Mouse (Mus musculus) limb, embryonic 12.5 days (tissue): ENCODE results near the gene Vmn2r77. TPM values are rescaled to one million over a fixed set of nuclear protein-coding genes. Genes with fewer than 3 reads are reported as not detected.
"Not testable (repeated sequence)": the region's sequence is repeated elsewhere in the genome, so short reads cannot be mapped to it uniquely, and the experiment has no call there.

Experiments used
- ATAC-seq: fragments of 200-750 bp; cut with Nextera tagmentation; 2 replicates; pipeline ENCODE4 v1.8.0; 2017; ENCODE audit warnings: low read depth, moderate TSS enrichment; ENCODE audit not compliant: insufficient number of reproducible peaks, insufficient read depth, low FRiP score, low TSS enrichment
- H3K27ac ChIP-seq: fragments of 300-500 bp; sonication (generic); 2 replicates; pipeline ENCODE4 v1.5.1; 2016; ENCODE audit warnings: mild to moderate bottlenecking, moderate library complexity
- H3K27me3 ChIP-seq: fragments of 300-500 bp; sonication (generic); 2 replicates; pipeline ENCODE4 v1.6.1; 2016; ENCODE audit warnings: mild to moderate bottlenecking, moderate library complexity
- H3K36me3 ChIP-seq: fragments of 300-500 bp; sonication (generic); 2 replicates; pipeline ENCODE4 v1.6.1; 2016; ENCODE audit warnings: mild to moderate bottlenecking, moderate library complexity
- H3K4me1 ChIP-seq: fragments of 300-500 bp; sonication (generic); replicated peaks from 2 replicates; pipeline ENCODE4 v1.6.1; 2016
- H3K4me2 ChIP-seq: fragments of 300-500 bp; sonication (generic); 2 replicates; pipeline ENCODE4 v1.6.1; 2016; ENCODE audit warnings: mild to moderate bottlenecking, moderate library complexity
- H3K4me3 ChIP-seq: fragments of 300-500 bp; sonication (generic); replicated peaks from 2 replicates; pipeline ENCODE4 v1.5.1; 2016; ENCODE audit warnings: mild to moderate bottlenecking
- H3K9ac ChIP-seq: fragments of 300-500 bp; sonication (generic); replicated peaks from 2 replicates; pipeline ENCODE4 v1.6.1; 2016; ENCODE audit warnings: mild to moderate bottlenecking, moderate library complexity
- H3K9me3 ChIP-seq: fragments of 300-500 bp; sonication (generic); 2 replicates; pipeline ENCODE4 v1.6.1; 2016; ENCODE audit warnings: mild to moderate bottlenecking, moderate library complexity
- WGBS: fragments of 180-500 bp; shearing (Covaris S2); methylation state at CpG from one replicate; pipeline ENCODE4 v1.1.7; 2016; 5-methylcytosine and 5-hydroxymethylcytosine counted together
- polyA plus RNA-seq: library from polyadenylated mRNA; unstranded; fragments of >200 nt; fragmentation: Nextera tagmentation; extraction: Ambion mirVana; gene quantifications from 2 replicates; pipeline ENCODE4 v1.2.1, GENCODE M21; 2016

Gene Vmn2r77
- not detected in 2 replicates for polyA plus RNA-seq

DNA sequence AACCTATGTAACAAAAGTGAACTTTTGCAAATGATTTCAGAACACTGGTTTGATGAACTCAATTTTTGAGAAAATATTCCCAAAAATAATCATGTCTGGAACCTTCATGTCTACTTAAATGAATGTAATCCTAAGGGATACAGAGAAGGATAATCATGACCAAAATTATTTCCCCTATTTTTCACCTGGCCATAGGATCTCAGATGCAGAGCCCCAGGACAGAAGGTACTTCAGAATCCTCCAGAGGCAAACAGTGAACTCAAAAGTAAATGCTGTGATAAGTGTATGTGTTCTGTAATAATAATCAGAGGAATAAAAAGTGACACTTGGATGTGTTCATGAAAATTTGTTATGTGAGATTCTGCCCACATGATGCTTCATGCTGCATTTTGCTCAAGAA, at the start of gene Vmn2r77:
Gene Vmn2r77 (plus strand): TSS at position 301 of the 400 bp plus-strand sequence.
- no peaks in the 10 kb centered on the region for H3K36me3 ChIP-seq
- H3K4me3 ChIP-seq, result no peak within 1 kb of the TSS
- no peaks in the 10 kb centered on the region for H3K4me1 ChIP-seq
- no peak for ATAC-seq
- H3K4me2 ChIP-seq, result no peak within 1 kb of the TSS
- H3K27me3 ChIP-seq, result no peaks in the 10 kb centered on the region
- H3K9me3 ChIP-seq, result no peaks in the 10 kb centered on the region
- H3K9ac ChIP-seq, result no peak within 1 kb of the TSS
- no peak within 1 kb of the TSS for H3K27ac ChIP-seq

DNA sequence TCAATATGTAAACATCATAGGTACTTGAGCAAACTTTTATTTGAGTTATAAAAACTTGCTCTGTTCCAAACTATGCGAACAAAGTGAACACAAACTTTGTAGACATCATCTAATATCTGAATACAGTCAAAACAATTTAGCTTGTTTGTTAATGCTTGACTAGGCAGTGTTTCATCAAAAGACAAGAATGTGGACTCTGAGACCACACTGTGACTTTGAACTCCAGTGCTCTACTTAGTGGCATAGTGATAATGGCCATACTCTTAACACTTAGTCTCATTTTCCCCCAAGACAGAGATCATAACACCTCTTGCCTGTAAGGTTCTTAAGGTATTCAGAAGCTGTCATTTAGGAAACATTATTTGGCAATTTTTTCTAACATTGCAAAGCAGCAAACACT, 34.1 kb upstream of the Vmn2r77 start:
- Histone ChIP-seq H3K4me3 (no peak overlapping the region), H3K4me1 (no peaks in the 10 kb centered on the region), H3K36me3 (no peaks in the 10 kb centered on the region), H3K4me2 (no peak overlapping the region), H3K27me3 (no peaks in the 10 kb centered on the region), H3K9ac (no peak overlapping the region), H3K27ac (no peak overlapping the region), H3K9me3 (no peaks in the 10 kb centered on the region)
- ATAC-seq, result no peak
- 83% methylated on average over 1 of the region's 1 CpGs for WGBS

DNA sequence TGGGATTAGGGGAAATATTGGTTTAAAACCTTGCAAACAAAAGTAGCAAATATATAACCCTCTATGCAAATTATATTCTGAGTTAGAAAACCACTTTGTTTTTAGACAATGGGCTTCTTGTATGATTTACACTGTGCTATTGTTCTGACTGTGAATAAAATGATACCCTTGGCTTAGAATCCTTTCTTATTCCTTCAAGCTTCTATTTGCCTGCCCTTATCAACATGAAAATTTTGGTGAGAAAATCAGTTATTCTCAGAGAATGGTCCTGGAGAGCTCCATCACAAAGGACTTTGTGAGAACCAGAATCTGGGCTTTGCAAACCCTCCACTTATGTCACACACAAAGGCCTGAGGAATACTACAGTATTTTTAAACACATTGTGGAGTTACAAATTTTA, 30.2 kb upstream of the Vmn2r77 start:
- Histone ChIP-seq H3K27ac (no peak overlapping the region), H3K27me3 (no peaks in the 10 kb centered on the region), H3K36me3 (no peaks in the 10 kb centered on the region), H3K4me2 (no peak overlapping the region), H3K9me3 (no peaks in the 10 kb centered on the region), H3K9ac (no peak overlapping the region), H3K4me1 (no peaks in the 10 kb centered on the region), H3K4me3 (no peak overlapping the region)
- no peak for ATAC-seq

DNA sequence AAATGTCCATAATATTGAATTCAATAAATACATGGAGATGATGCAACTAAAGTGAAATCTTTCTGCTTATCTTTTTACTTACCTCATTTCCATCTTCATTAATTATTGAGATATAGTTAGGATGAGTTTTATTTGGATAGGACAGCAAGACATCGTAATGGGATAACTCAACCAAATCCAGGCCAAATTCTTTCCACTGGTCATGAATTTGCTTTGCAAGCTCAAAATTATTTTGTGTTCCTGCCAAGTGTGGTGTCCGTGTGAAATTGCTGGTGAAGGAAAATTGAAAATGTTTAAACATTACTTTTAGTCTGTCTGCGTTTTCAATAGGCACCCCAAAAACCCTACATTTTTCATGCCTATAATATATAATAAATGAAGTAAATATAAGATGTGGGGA, 23.2 kb upstream of the Vmn2r77 start:
- Histone ChIP-seq H3K4me3 (no peak overlapping the region), H3K9me3 (no peaks in the 10 kb centered on the region), H3K27ac (no peak overlapping the region), H3K4me2 (no peak overlapping the region), H3K9ac (no peak overlapping the region), H3K36me3 (no peaks in the 10 kb centered on the region), H3K4me1 (no peaks in the 10 kb centered on the region), H3K27me3 (no peaks in the 10 kb centered on the region)
- 90% methylated on average over 3 of the region's 3 CpGs for WGBS
- ATAC-seq, result no peak

DNA sequence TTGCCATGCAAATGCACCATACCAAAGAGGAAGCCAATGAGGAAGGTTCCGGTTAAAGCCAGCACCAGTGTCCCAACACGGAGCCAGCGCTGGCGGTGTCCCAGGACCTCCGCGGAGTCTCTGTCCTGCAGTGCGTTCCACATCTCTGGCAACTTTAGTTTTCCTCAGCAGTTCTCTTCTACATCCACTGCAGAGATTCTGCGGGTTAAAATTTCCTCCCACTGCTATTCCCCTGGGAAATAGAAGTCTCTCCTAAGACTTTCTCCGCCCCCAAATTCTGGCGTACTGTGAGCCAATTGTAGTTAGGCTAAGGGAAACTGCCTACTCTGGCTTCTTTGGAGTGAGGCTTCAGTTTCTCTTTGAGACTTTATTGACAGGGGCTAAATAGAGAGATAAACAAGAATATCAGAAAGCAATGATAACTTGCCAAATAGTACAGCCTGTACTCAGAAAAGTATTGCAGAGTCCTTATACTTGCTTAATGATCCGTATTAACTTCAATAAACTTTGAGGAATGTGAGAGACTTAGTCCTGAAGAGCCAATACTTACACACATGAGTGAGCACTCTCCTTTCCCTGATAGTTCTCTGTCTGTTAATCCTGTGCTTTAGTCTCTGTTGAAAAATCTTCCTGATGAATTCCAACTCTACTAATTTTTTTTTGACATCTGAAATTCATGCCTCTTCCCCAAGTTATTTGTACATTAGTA, 19.1 kb upstream of the Vmn2r77 start, which contains the start of gene Folh1:
Gene Folh1 (minus strand): TSS at position 327 of the 709 bp plus-strand sequence.
- Histone ChIP-seq H3K4me3 (peak within 1 kb of the TSS; percentile 25), H3K27me3 (no peaks in the 10 kb centered on the region), H3K9ac (no peak within 1 kb of the TSS), H3K4me2 (peak within 1 kb of the TSS; percentile 50), H3K9me3 (no peaks in the 10 kb centered on the region), H3K4me1 (no peaks in the 10 kb centered on the region), H3K36me3 (no peaks in the 10 kb centered on the region), H3K27ac (no peak within 1 kb of the TSS)
- no peak for ATAC-seq
- 10% methylated on average over 11 of the region's 11 CpGs for WGBS

DNA sequence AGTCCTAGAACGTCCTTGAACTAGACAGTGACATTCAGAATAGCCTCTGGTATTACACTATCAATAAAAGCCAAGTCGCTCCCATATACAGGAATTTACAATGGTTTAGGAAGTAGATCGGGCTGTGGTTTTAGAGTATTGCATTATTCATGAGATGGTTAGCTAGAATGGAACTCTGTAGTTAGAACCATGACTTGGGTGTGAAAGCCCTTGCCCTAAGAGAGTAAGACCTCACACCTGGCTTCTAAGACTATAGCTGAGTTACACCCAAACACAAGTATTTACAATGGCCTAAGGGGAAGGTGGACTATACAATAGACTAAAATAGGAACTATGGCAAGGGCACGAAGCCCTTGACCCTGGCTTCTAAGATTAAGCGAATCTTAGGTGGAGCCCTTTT, 20.4 kb downstream of the Vmn2r77 start:
- not testable (repeated sequence) for H3K27ac ChIP-seq, H3K27me3 ChIP-seq, H3K4me3 ChIP-seq, ATAC-seq, H3K4me2 ChIP-seq, H3K9me3 ChIP-seq, H3K36me3 ChIP-seq, H3K9ac ChIP-seq, H3K4me1 ChIP-seq
- 90% methylated on average over 5 of the region's 5 CpGs for WGBS

DNA sequence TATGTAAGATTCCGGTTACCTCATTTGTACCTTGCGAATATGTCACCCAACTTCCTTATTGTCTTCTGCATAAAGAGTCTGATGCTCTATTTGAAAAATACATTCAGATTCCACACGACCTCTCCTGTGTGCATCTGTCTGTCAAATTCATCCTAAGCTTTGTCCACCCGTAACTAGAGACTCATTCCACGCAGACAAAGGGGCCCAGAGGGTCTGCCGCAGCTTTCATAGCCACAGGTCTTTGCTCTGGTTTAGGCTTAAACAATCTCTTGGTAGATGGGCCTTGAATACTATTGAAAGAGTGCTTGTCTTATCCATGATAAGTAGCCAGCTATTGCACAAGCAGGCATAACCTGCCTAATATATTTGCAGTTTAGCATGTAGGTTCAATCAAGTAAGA, 20.9 kb downstream of the Vmn2r77 start:
- not testable (repeated sequence) for H3K4me3 ChIP-seq, H3K4me2 ChIP-seq, H3K27me3 ChIP-seq, H3K4me1 ChIP-seq, ATAC-seq, H3K9me3 ChIP-seq, H3K9ac ChIP-seq, H3K27ac ChIP-seq, H3K36me3 ChIP-seq
- WGBS, result 87% methylated on average over 6 of the region's 6 CpGs

DNA sequence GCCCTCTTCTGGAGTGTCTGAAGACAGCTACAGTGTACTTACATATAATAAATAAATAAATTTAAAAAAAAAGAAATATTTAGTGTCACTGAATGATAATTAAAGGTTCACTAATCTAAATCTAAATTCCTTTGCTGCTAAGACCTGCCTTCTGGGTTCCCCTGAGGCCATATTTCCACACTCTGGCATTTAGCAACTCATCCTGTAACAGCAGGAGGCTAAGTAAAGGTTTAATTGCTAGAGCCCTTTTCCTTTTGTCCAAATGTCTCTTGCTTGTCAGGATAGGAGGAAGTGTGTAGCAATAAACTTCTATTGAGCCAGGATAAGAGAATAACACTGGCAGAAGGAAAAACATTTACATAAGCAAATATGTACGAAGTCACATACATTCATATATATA, 21.6 kb downstream of the Vmn2r77 start:
- WGBS, result 74% methylated on average over 1 of the region's 1 CpGs
- no peak overlapping the region for H3K4me3 ChIP-seq
- no peaks in the 10 kb centered on the region for H3K4me1 ChIP-seq
- no peaks in the 10 kb centered on the region for H3K36me3 ChIP-seq
- H3K9ac ChIP-seq, result no peak overlapping the region
- no peak for ATAC-seq
- H3K27ac ChIP-seq, result no peak overlapping the region
- H3K4me2 ChIP-seq, result no peak overlapping the region
- no peaks in the 10 kb centered on the region for H3K9me3 ChIP-seq
- no peaks in the 10 kb centered on the region for H3K27me3 ChIP-seq

Other genes starting within 250 kb of the Vmn2r77 start
- not detected in 2 replicates for gene Olfr295, start 211.2 kb upstream of the Vmn2r77 start, polyA plus RNA-seq
- gene Olfr294, start 178.4 kb upstream of the Vmn2r77 start, polyA plus RNA-seq, result not detected in 2 replicates
- gene Olfr293, start 146.0 kb upstream of the Vmn2r77 start, polyA plus RNA-seq, result not detected in 2 replicates
- gene Olfr292, start 106.7 kb upstream of the Vmn2r77 start, polyA plus RNA-seq, result not detected in 2 replicates
- 0.15 TPM in 1 of 2 replicates, not detected in the other for gene Folh1, start 19.1 kb upstream of the Vmn2r77 start, polyA plus RNA-seq
- gene Vmn2r78, start 120.1 kb downstream of the Vmn2r77 start, polyA plus RNA-seq, result not detected in 2 replicates
- gene Vmn2r79, start 201.1 kb downstream of the Vmn2r77 start, polyA plus RNA-seq, result not detected in 2 replicates